Mouse (Mus musculus): ENCODE measurements around the gene Eml5. TPM values are rescaled to one million over a fixed set of nuclear protein-coding genes. Genes with fewer than 3 reads are reported as not detected.

The Eml5 gene
- total and polyA plus RNA-seq, 3 experiments, result 2.4 to 3.8 (median 2.5) TPM

- WGBS, result 13% methylated on average over 5 of the region's 5 CpGs
- intact Hi-C loops (cut with DNase I), result no loop called here
- no peak overlapping the region for H3K9ac ChIP-seq (ENCODE audit: low read depth, low read length)
- H3K27ac ChIP-seq, result no peak overlapping the region
- no peaks in the 10 kb centered on the region for H3K36me3 ChIP-seq (ENCODE audit: control insufficient read depth, insufficient read depth, low read length)
- H3K4me3 ChIP-seq, result no peak overlapping the region
- TF ChIP-seq CTCF (IDR thresholded peaks at IDR 0.05), result no peak
- no peak for TF ChIP-seq POLR2A (IDR thresholded peaks at IDR 0.05; ENCODE audit: insufficient read depth, low read depth, low read length)
- TF ChIP-seq EP300 (IDR thresholded peaks at IDR 0.05; ENCODE audit: insufficient read depth, low read depth, low read length), result no peak
- no peaks in the 10 kb centered on the region for H3K27me3 ChIP-seq (ENCODE audit: control insufficient read depth, insufficient read depth, low read length)
- no peak for DNase-seq
- no peaks in the 10 kb centered on the region for H3K4me1 ChIP-seq (ENCODE audit: control insufficient read depth, insufficient read depth, low read length)
- no peaks in the 10 kb centered on the region for H3K79me2 ChIP-seq (replicated peaks; ENCODE audit: control insufficient read depth, insufficient read depth, low read length)
These were observed 19.5 kb downstream of the Eml5 start for GRCm38 (mm10) chr12:98881796-98882195.

- H3K36me3 ChIP-seq (ENCODE audit: control insufficient read depth, insufficient read depth, low read length), result no peaks in the 10 kb centered on the region
- H3K79me2 ChIP-seq (replicated peaks; ENCODE audit: control insufficient read depth, insufficient read depth, low read length), result no peaks in the 10 kb centered on the region
- no peaks in the 10 kb centered on the region for H3K4me1 ChIP-seq (ENCODE audit: control insufficient read depth, insufficient read depth, low read length)
- no peaks in the 10 kb centered on the region for H3K27me3 ChIP-seq (ENCODE audit: control insufficient read depth, insufficient read depth, low read length)
- DNase-seq, result no peak
- 83% methylated on average over 1 of the region's 1 CpGs for WGBS
- no peak for TF ChIP-seq EP300 (IDR thresholded peaks at IDR 0.05; ENCODE audit: insufficient read depth, low read depth, low read length)
- no peak for TF ChIP-seq POLR2A (IDR thresholded peaks at IDR 0.05; ENCODE audit: insufficient read depth, low read depth, low read length)
- no peak for TF ChIP-seq CTCF (IDR thresholded peaks at IDR 0.05)
- no peak overlapping the region for H3K27ac ChIP-seq
- no peak overlapping the region for H3K4me3 ChIP-seq
- intact Hi-C loops (cut with DNase I), result no loop called here
- no peak overlapping the region for H3K9ac ChIP-seq (ENCODE audit: low read depth, low read length)
These were observed 22.6 kb downstream of the Eml5 start for GRCm38 (mm10) chr12:98878693-98879092.

- WGBS, result 61% methylated on average over 2 of the region's 2 CpGs
- H3K4me1 ChIP-seq (ENCODE audit: control insufficient read depth, insufficient read depth, low read length), result no peaks in the 10 kb centered on the region
- intact Hi-C loops (cut with DNase I), result no loop called here
These were observed 26.1 kb downstream of the Eml5 start for GRCm38 (mm10) chr12:98875216-98875615.

GRCm38 (mm10) chr12:98872836-98873235 is 28.4 kb downstream of the Eml5 start:
- TF ChIP-seq POLR2A (IDR thresholded peaks at IDR 0.05; ENCODE audit: insufficient read depth, low read depth, low read length), result no peak
- TF ChIP-seq CTCF (IDR thresholded peaks at IDR 0.05), result no peak
- no peak for TF ChIP-seq EP300 (IDR thresholded peaks at IDR 0.05; ENCODE audit: insufficient read depth, low read depth, low read length)
- no peaks in the 10 kb centered on the region for H3K4me1 ChIP-seq (ENCODE audit: control insufficient read depth, insufficient read depth, low read length)
- H3K4me3 ChIP-seq, result no peak overlapping the region
- H3K79me2 ChIP-seq (replicated peaks; ENCODE audit: control insufficient read depth, insufficient read depth, low read length), result no peaks in the 10 kb centered on the region
- WGBS, result 94% methylated on average over 10 of the region's 10 CpGs
- no peak overlapping the region for H3K9ac ChIP-seq (ENCODE audit: low read depth, low read length)
- no peaks in the 10 kb centered on the region for H3K27me3 ChIP-seq (ENCODE audit: control insufficient read depth, insufficient read depth, low read length)
- H3K27ac ChIP-seq, result no peak overlapping the region
- no peaks in the 10 kb centered on the region for H3K36me3 ChIP-seq (ENCODE audit: control insufficient read depth, insufficient read depth, low read length)
- intact Hi-C loops (cut with DNase I), result no loop called here
- no peak for DNase-seq

More at GRCm38 (mm10) chr12:98875216-98875615, 26.1 kb downstream of the Eml5 start:
- Histone ChIP-seq H3K27ac (no peak overlapping the region), H3K27me3 (ENCODE audit: control insufficient read depth, insufficient read depth, low read length) (no peaks in the 10 kb centered on the region), H3K79me2 (replicated peaks; ENCODE audit: control insufficient read depth, insufficient read depth, low read length) (no peaks in the 10 kb centered on the region), H3K9ac (ENCODE audit: low read depth, low read length) (no peak overlapping the region), H3K4me3 (no peak overlapping the region), H3K36me3 (ENCODE audit: control insufficient read depth, insufficient read depth, low read length) (no peaks in the 10 kb centered on the region)
- TF ChIP-seq CTCF (IDR thresholded peaks at IDR 0.05), result no peak
- TF ChIP-seq EP300 (IDR thresholded peaks at IDR 0.05; ENCODE audit: insufficient read depth, low read depth, low read length), result no peak
- no peak for TF ChIP-seq POLR2A (IDR thresholded peaks at IDR 0.05; ENCODE audit: insufficient read depth, low read depth, low read length)
- DNase-seq, result no peak

GRCm38 (mm10) chr12:98863436-98863835 is 37.8 kb downstream of the Eml5 start:
- no peak for TF ChIP-seq CTCF (IDR thresholded peaks at IDR 0.05)
- TF ChIP-seq EP300 (IDR thresholded peaks at IDR 0.05; ENCODE audit: insufficient read depth, low read depth, low read length), result no peak
- TF ChIP-seq POLR2A (IDR thresholded peaks at IDR 0.05; ENCODE audit: insufficient read depth, low read depth, low read length), result no peak
- Histone ChIP-seq H3K27ac (no peak overlapping the region), H3K9ac (ENCODE audit: low read depth, low read length) (no peak overlapping the region), H3K27me3 (ENCODE audit: control insufficient read depth, insufficient read depth, low read length) (no peaks in the 10 kb centered on the region), H3K36me3 (ENCODE audit: control insufficient read depth, insufficient read depth, low read length) (no peaks in the 10 kb centered on the region), H3K79me2 (replicated peaks; ENCODE audit: control insufficient read depth, insufficient read depth, low read length) (no peaks in the 10 kb centered on the region), H3K4me3 (no peak overlapping the region), H3K4me1 (ENCODE audit: control insufficient read depth, insufficient read depth, low read length) (no peaks in the 10 kb centered on the region)
- intact Hi-C loops (cut with DNase I), result no loop called here
- no peak for DNase-seq
- WGBS, result 79% methylated on average over 4 of the region's 4 CpGs

GRCm38 (mm10) chr12:98860316-98860715 is 41.0 kb downstream of the Eml5 start:
- Histone ChIP-seq H3K79me2 (replicated peaks; ENCODE audit: control insufficient read depth, insufficient read depth, low read length) (no peaks in the 10 kb centered on the region), H3K27ac (no peak overlapping the region), H3K4me1 (ENCODE audit: control insufficient read depth, insufficient read depth, low read length) (no peaks in the 10 kb centered on the region), H3K36me3 (ENCODE audit: control insufficient read depth, insufficient read depth, low read length) (no peaks in the 10 kb centered on the region), H3K4me3 (no peak overlapping the region), H3K9ac (ENCODE audit: low read depth, low read length) (no peak overlapping the region), H3K27me3 (ENCODE audit: control insufficient read depth, insufficient read depth, low read length) (no peaks in the 10 kb centered on the region)
- DNase-seq, result no peak
- intact Hi-C loops (cut with DNase I), result no loop called here
- TF ChIP-seq CTCF (IDR thresholded peaks at IDR 0.05) (no peak), EP300 (IDR thresholded peaks at IDR 0.05; ENCODE audit: insufficient read depth, low read depth, low read length) (no peak), POLR2A (IDR thresholded peaks at IDR 0.05; ENCODE audit: insufficient read depth, low read depth, low read length) (no peak)
- 81% methylated on average over 2 of the region's 2 CpGs for WGBS

Measured in heart, adult 2 months (tissue).